Mouse (Mus musculus): Measurements from ENCODE around the gene Gm4792. TPM values are rescaled to one million over a fixed set of nuclear protein-coding genes. Genes with fewer than 3 reads are reported as not detected.

Gene Gm4792
- polyA plus RNA-seq, 1 experiment from 2014 or later = not detected

DNA sequence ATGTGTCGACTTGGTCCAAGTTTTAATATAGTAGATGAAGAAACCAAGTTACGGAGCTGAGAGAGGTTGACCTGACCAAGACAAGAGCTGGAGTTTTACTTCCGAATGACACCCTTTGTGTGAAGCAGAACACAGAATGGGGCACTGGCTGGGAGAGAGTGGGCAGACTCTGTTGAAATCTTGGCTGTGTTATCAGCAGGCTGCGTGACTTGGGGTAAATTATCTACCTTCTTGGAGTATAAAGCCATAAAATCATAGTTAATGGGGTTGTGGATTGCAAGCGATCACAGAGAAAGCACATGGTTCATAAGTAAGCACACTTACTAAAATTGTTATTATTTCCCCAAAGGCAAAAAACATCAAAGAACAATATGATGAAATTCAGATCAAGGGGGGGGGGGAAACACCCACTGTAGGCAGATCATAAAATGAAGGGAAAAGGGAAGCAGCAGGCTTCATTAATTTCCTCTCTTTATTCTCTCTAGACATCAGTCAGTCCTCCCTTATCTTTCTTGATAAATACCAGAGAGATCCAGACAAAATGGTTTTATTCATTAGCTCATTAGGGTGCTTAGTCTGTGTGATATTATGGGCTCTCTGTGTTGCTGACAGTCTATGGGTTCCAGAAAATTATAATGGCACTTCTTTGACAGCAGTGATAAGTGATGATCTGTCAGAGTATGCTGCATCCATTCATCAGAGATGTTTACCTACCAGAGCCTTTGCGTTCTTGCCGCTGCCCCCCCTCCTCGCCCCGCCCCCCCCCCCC is 12.2 kb upstream of the Gm4792 start:
- Histone ChIP-seq H3K27me3 (ENCODE audit: control insufficient read depth, insufficient read depth, low read length) (peaks cover 2% of the 10 kb centered on the region; the same call in 1 of the 2 replicates), H3K4me1 (ENCODE audit: control insufficient read depth, insufficient read depth, low read length) (peaks cover 7% of the 10 kb centered on the region), H3K4me2 (no peak overlapping the region), H3K9me3 (ENCODE audit: control insufficient read depth, low read length) (no peaks in the 10 kb centered on the region), H3K9ac (ENCODE audit: low read length) (no peak overlapping the region), H3K4me3 (ENCODE audit: low read depth, low read length) (no peak overlapping the region), H3K27ac (ENCODE audit: low read depth, low read length) (no peak overlapping the region), H3K36me3 (ENCODE audit: control insufficient read depth, insufficient read depth, low read length) (no peaks in the 10 kb centered on the region)
- 60% methylated on average over 9 of the region's 9 CpGs for WGBS
- DNase-seq (ENCODE audit: low spot score, missing footprints) (peak; percentile 8), ATAC-seq (ENCODE audit: low FRiP score) (no peak)

DNA sequence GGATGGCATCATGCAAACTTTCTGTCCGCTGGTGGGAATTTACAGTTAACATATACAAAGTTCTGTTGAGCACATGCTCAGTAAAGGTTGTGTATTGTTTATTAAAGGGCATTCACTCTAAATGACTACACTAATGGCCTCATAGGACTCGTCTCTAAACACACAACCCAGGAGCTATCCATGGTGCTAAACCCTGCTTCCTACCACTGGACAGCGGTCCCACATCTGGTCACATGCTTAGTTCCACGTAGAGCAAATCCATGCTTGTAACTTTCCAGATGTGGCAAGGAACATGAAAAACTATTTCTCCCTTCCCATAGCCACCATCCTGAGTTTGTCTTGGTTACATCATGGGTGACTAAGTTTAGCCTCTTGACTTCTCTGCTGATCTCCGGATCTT is 7.0 kb upstream of the Gm4792 start:
- DNase-seq (ENCODE audit: low spot score, missing footprints) (no peak), ATAC-seq (ENCODE audit: low FRiP score) (no peak)
- no peaks in the 10 kb centered on the region for H3K36me3 ChIP-seq (ENCODE audit: control insufficient read depth, insufficient read depth, low read length)
- H3K27me3 ChIP-seq (ENCODE audit: control insufficient read depth, insufficient read depth, low read length) = no peaks in the 10 kb centered on the region
- no peaks in the 10 kb centered on the region for H3K9me3 ChIP-seq (ENCODE audit: control insufficient read depth, low read length)
- no peak overlapping the region for H3K4me3 ChIP-seq (ENCODE audit: low read depth, low read length)
- no peak overlapping the region for H3K27ac ChIP-seq (ENCODE audit: low read depth, low read length)
- H3K9ac ChIP-seq (ENCODE audit: low read length) = no peak overlapping the region
- no peaks in the 10 kb centered on the region for H3K4me1 ChIP-seq (ENCODE audit: control insufficient read depth, insufficient read depth, low read length)
- H3K4me2 ChIP-seq = no peak overlapping the region
- 68% methylated on average over 5 of the region's 5 CpGs for WGBS

DNA sequence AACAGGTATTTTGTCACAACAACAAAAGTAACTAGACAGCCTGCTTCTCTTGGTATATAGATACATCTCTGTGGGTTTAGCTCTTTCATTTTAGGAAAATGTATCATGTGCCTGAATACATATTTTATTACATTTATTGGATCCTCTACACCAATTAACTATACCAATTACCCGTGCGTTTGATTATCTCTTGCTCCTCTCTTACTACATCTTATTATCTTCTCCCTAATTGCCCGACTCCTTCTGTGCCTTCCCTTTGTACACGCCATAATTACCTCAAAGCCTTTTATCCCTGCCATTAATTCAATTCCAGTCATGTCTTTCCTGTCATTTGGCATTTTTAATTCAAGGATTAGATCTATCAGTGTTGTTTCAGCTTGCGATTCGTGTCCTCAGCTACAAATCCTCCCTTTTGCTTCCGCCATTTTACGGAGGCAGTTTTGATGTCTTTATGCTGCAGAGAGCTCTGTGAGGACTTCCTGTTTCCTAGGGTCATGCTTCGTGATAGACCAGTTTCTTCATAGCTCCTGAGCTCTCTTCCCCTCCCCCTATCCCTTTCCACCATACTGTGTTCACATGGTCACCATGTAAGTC is 5.7 kb upstream of the Gm4792 start:
- no peak overlapping the region for H3K27ac ChIP-seq (ENCODE audit: low read depth, low read length)
- H3K9ac ChIP-seq (ENCODE audit: low read length) = no peak overlapping the region
- ATAC-seq (ENCODE audit: low FRiP score) (no peak), DNase-seq (ENCODE audit: low spot score, missing footprints) (no peak)
- H3K4me1 ChIP-seq (ENCODE audit: control insufficient read depth, insufficient read depth, low read length) = no peaks in the 10 kb centered on the region
- H3K4me3 ChIP-seq (ENCODE audit: low read depth, low read length) = no peak overlapping the region
- 78% methylated on average over 9 of the region's 9 CpGs for WGBS
- no peaks in the 10 kb centered on the region for H3K27me3 ChIP-seq (ENCODE audit: control insufficient read depth, insufficient read depth, low read length)
- H3K9me3 ChIP-seq (ENCODE audit: control insufficient read depth, low read length) = no peaks in the 10 kb centered on the region
- H3K4me2 ChIP-seq = no peak overlapping the region
- H3K36me3 ChIP-seq (ENCODE audit: control insufficient read depth, insufficient read depth, low read length) = no peaks in the 10 kb centered on the region

DNA sequence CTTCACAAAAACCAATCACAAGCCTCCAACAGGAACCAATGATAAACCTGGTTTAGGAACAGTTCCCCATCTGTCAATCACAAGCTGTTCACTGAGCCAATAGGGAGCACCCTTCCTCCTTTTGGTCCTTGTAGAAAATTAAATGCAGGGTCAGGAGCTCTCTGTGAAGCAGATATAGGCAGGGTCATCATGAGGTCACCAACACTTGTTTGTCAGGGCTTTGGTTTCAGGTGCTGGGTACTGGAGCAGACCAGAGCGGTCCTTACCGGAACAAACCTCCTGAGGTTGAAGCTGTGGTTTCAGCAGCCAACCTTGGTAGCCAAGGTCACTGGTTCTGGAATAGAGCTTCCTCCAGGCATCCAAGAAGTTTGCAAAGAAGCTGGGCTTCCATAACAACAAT is 798 bp upstream of the Gm4792 start:
- Histone ChIP-seq H3K9ac (ENCODE audit: low read length) (no peak overlapping the region), H3K27me3 (ENCODE audit: control insufficient read depth, insufficient read depth, low read length) (no peaks in the 10 kb centered on the region), H3K4me1 (ENCODE audit: control insufficient read depth, insufficient read depth, low read length) (peaks cover 13% of the 10 kb centered on the region), H3K4me3 (ENCODE audit: low read depth, low read length) (no peak overlapping the region), H3K36me3 (ENCODE audit: control insufficient read depth, insufficient read depth, low read length) (no peaks in the 10 kb centered on the region), H3K9me3 (ENCODE audit: control insufficient read depth, low read length) (no peaks in the 10 kb centered on the region), H3K4me2 (no peak overlapping the region), H3K27ac (ENCODE audit: low read depth, low read length) (no peak overlapping the region)
- WGBS = 100% methylated on average over 2 of the region's 2 CpGs
- DNase-seq (ENCODE audit: low spot score, missing footprints) (no peak), ATAC-seq (ENCODE audit: low FRiP score) (no peak)

DNA sequence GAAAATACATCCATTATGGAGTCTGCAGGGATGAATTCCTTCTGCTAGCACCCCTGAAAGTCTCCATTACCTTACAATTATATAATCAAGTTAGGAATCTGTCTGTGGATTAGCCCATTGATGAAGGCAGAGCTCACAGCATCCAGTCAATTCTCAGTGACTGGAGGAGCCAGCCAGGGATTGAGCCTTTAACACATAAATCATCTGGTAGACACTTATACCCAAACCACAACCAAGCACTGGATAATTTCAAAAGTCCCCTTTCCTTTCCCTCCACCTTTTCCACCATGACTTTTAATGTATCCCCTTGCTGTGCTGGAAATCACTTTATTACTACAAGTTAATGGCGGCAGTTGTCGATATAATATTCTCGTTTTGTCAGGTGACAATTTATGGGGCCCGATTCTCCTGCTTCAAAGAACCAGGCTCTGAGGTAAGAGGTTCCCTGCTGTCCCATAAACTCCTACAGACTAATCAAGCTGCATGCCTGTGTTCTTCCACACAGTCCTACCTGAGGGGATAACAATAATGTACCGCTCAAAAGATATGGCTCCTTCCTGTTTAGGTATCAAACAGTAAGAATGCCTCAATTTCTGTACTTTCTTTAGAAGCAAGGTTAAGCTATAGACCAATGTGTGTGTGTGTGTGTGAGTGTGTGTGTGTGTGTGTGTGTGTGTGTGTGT is 2.4 kb downstream of the Gm4792 start:
- Histone ChIP-seq H3K4me3 (ENCODE audit: low read depth, low read length) (no peak overlapping the region), H3K27me3 (ENCODE audit: control insufficient read depth, insufficient read depth, low read length) (no peaks in the 10 kb centered on the region), H3K36me3 (ENCODE audit: control insufficient read depth, insufficient read depth, low read length) (no peaks in the 10 kb centered on the region), H3K4me2 (no peak overlapping the region), H3K4me1 (ENCODE audit: control insufficient read depth, insufficient read depth, low read length) (peaks cover 13% of the 10 kb centered on the region), H3K9ac (ENCODE audit: low read length) (no peak overlapping the region), H3K9me3 (ENCODE audit: control insufficient read depth, low read length) (no peaks in the 10 kb centered on the region), H3K27ac (ENCODE audit: low read depth, low read length) (no peak overlapping the region)
- DNase-seq (ENCODE audit: low spot score, missing footprints) = peak; percentile 66
- WGBS = 98% methylated on average over 5 of the region's 5 CpGs
- ATAC-seq (ENCODE audit: low FRiP score) = no peak

DNA sequence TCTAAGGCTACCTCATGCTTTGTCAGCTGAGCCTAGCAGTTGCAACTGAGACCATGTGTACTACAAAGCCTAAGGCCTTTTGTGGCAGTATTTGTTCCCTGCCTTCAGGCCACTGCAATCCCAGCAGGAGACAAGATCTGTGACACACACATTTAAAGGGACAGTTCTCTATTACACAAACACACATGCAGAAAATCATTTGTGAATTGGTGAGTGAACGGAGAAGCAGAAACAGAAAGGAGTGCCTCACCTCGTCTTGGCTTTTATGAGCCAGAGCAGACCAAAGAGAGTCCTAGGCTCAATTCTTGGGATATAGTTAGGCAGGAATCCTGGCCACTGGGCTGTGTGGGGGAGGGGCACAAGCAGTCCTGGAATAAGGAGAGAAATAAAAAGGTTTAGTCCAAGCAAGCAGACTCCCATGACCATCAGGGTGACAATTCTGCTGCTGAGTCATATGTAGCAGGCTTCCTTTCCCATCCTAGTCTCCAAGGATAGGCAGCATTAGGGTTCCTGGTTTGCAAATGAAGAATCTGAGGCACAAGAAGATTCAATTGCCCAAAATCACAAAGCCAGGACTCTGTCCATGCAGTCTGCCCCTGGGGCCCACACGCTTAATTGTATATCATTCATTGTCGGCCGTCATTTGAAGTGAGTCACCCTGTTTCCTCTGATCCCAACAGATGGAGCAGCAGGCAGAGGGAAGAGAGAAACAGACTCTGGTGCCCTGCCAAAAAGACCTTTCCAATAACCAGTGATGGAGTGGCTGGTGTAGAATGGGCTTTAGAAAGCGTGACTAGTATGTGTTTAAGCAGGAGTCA is 3.4 kb downstream of the Gm4792 start:
- no peaks in the 10 kb centered on the region for H3K36me3 ChIP-seq (ENCODE audit: control insufficient read depth, insufficient read depth, low read length)
- peaks cover 13% of the 10 kb centered on the region for H3K4me1 ChIP-seq (ENCODE audit: control insufficient read depth, insufficient read depth, low read length)
- ATAC-seq (ENCODE audit: low FRiP score) = peak; percentile 78
- H3K9me3 ChIP-seq (ENCODE audit: control insufficient read depth, low read length) = no peaks in the 10 kb centered on the region
- H3K4me3 ChIP-seq (ENCODE audit: low read depth, low read length) = no peak overlapping the region
- H3K27me3 ChIP-seq (ENCODE audit: control insufficient read depth, insufficient read depth, low read length) = no peaks in the 10 kb centered on the region
- DNase-seq (ENCODE audit: low spot score, missing footprints) = peak; percentile 88
- H3K27ac ChIP-seq (ENCODE audit: low read depth, low read length) = peak overlapping the region; percentile 40
- no peak overlapping the region for H3K4me2 ChIP-seq
- WGBS = 38% methylated on average over 6 of the region's 6 CpGs
- H3K9ac ChIP-seq (ENCODE audit: low read length) = peak overlapping the region; percentile 7; the same call in 1 of the 2 replicates

DNA sequence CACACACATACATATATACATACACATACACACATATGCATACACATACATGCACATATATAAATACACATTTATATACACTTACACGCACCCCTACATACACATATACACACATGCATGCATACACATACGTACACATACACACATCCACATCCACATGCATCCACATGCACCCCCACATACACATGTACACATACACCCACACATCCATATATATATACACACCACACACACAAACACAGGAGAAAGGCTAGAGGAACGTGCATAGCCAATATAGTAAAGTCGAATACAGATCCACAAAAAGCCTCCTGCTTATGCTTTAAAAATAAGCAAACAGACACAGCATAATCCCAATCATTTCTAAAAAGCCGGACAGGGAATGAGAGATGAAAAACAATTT is 4.1 kb downstream of the Gm4792 start:
- ATAC-seq (ENCODE audit: low FRiP score) (no peak), DNase-seq (ENCODE audit: low spot score, missing footprints) (peak; percentile 83)
- H3K27me3 ChIP-seq (ENCODE audit: control insufficient read depth, insufficient read depth, low read length) = no peaks in the 10 kb centered on the region
- no peaks in the 10 kb centered on the region for H3K36me3 ChIP-seq (ENCODE audit: control insufficient read depth, insufficient read depth, low read length)
- no peaks in the 10 kb centered on the region for H3K9me3 ChIP-seq (ENCODE audit: control insufficient read depth, low read length)
- H3K4me3 ChIP-seq (ENCODE audit: low read depth, low read length) = no peak overlapping the region
- H3K4me1 ChIP-seq (ENCODE audit: control insufficient read depth, insufficient read depth, low read length) = peaks cover 13% of the 10 kb centered on the region
- no peak overlapping the region for H3K4me2 ChIP-seq
- peak overlapping the region; percentile 40 for H3K27ac ChIP-seq (ENCODE audit: low read depth, low read length)
- WGBS = 81% methylated on average over 5 of the region's 5 CpGs
- peak overlapping the region; percentile 7; the same call in 1 of the 2 replicates for H3K9ac ChIP-seq (ENCODE audit: low read length)

DNA sequence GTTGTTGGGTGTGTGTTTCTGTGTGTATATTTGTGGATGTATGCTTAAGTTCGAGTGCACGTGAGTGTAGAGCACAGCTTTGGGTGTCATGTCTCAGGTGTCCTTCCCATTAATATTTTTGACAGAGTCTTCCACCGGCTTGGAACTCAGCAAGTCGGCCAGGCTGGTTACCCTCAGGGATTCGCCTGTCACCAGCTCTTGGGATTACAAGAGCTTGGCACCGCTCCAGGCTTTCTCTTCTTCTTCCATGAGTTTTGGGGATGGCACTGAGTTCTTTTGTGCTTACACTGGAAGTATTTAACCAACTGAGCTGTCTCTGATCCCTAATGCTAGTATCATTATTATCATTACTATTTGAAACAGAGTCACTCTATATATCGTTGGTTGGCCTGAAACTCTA is 15.7 kb downstream of the Gm4792 start:
- DNase-seq (ENCODE audit: low spot score, missing footprints) = no peak
- Histone ChIP-seq H3K4me1 (ENCODE audit: control insufficient read depth, insufficient read depth, low read length) (no peaks in the 10 kb centered on the region), H3K9ac (ENCODE audit: low read length) (no peak overlapping the region), H3K36me3 (ENCODE audit: control insufficient read depth, insufficient read depth, low read length) (no peaks in the 10 kb centered on the region), H3K27ac (ENCODE audit: low read depth, low read length) (no peak overlapping the region), H3K4me3 (ENCODE audit: low read depth, low read length) (no peak overlapping the region), H3K9me3 (ENCODE audit: control insufficient read depth, low read length) (no peaks in the 10 kb centered on the region), H3K4me2 (no peak overlapping the region), H3K27me3 (ENCODE audit: control insufficient read depth, insufficient read depth, low read length) (no peaks in the 10 kb centered on the region)
- WGBS = 91% methylated on average over 7 of the region's 7 CpGs
- no peak for ATAC-seq (ENCODE audit: low FRiP score)
